Mouse (Mus musculus) forebrain, embryonic 11.5 days (tissue): ENCODE results near the gene 1810030O07Rik. TPM values are rescaled to one million over a fixed set of nuclear protein-coding genes. Genes with fewer than 3 reads are reported as not detected.
"Not testable (repeated sequence)": the region's sequence is repeated elsewhere in the genome, so short reads cannot be mapped to it uniquely, and the experiment has no call there.

Source experiments
- ATAC-seq: fragments of 200-750 bp; cut with Nextera tagmentation; replicated peaks from 2 replicates; pipeline ENCODE4 v1.8.0; 2017; ENCODE audit warnings: moderate TSS enrichment; ENCODE audit not compliant: low FRiP score
- DNase-seq: peaks from one replicate; pipeline ENCODE4 v3.0.0-alpha.2; 2017; ENCODE audit warnings: low spot score
- H3K27ac ChIP-seq: fragments of 300-500 bp; sonication (generic); 2 replicates; pipeline ENCODE4 v1.5.1; 2014; ENCODE audit warnings: low read depth, low read length
- H3K27me3 ChIP-seq: fragments of 300-500 bp; sonication (generic); 2 replicates; pipeline ENCODE4 v1.6.1; 2014; ENCODE audit warnings: mild to moderate bottlenecking, low read length, mixed read lengths; ENCODE audit not compliant: control insufficient read depth, insufficient read depth
- H3K36me3 ChIP-seq: fragments of 300-500 bp; sonication (generic); 2 replicates; pipeline ENCODE4 v1.6.1; 2014; ENCODE audit warnings: mild to moderate bottlenecking, low read length, moderate library complexity, mixed read lengths; ENCODE audit not compliant: control insufficient read depth, insufficient read depth
- H3K4me1 ChIP-seq: fragments of 300-500 bp; sonication (generic); replicated peaks from 2 replicates; pipeline ENCODE4 v1.6.1; 2014; ENCODE audit warnings: low read length, mixed read lengths; ENCODE audit not compliant: control insufficient read depth, insufficient read depth
- H3K4me2 ChIP-seq: fragments of 300-500 bp; sonication (generic); 2 replicates; pipeline ENCODE4 v1.6.1; 2014; ENCODE audit warnings: low read depth, mild to moderate bottlenecking, low read length, moderate library complexity, mixed read lengths; ENCODE audit not compliant: severe bottlenecking
- H3K4me3 ChIP-seq: fragments of 300-500 bp; sonication (generic); 2 replicates; pipeline ENCODE4 v1.5.1; 2014; ENCODE audit warnings: low read depth, low read length
- H3K9ac ChIP-seq: fragments of 300-500 bp; sonication (generic); 2 replicates; pipeline ENCODE4 v1.6.1; 2014; ENCODE audit warnings: low read length
- H3K9me3 ChIP-seq: fragments of 300-500 bp; sonication (generic); 2 replicates; pipeline ENCODE4 v1.6.1; 2016; ENCODE audit warnings: low read length, mixed read lengths; ENCODE audit not compliant: control insufficient read depth
- WGBS: fragments of 180-500 bp; shearing (Covaris S2); extraction: QIAGEN DNeasy Blood & Tissue Kit; methylation state at CpG from one replicate; pipeline ENCODE4 v1.1.7; 2014; 5-methylcytosine and 5-hydroxymethylcytosine counted together
- polyA plus RNA-seq: library from polyadenylated mRNA; unstranded; fragments of >200 nt; fragmentation: Nextera tagmentation; extraction: Ambion mirVana; gene quantifications from 2 replicates; pipeline ENCODE4 v1.2.1, GENCODE M21; 2014

Gene 1810030O07Rik
- polyA plus RNA-seq, 1 experiment from 2014 or later: 35.0 TPM

- H3K9me3 ChIP-seq: no peaks in the 10 kb centered on the region
- no peaks in the 10 kb centered on the region for H3K4me1 ChIP-seq
- H3K27me3 ChIP-seq: no peaks in the 10 kb centered on the region
- DNase-seq (no peak), ATAC-seq (no peak)
- H3K36me3 ChIP-seq: no peaks in the 10 kb centered on the region
- no peak overlapping the region for H3K4me2 ChIP-seq
- H3K4me3 ChIP-seq: no peak overlapping the region
- no peak overlapping the region for H3K27ac ChIP-seq
- no peak overlapping the region for H3K9ac ChIP-seq
- 61% methylated on average over 12 of the region's 12 CpGs for WGBS
These were observed 27.8 kb downstream of the 1810030O07Rik start for GRCm38 (mm10) chrX:12645531-12646304.

DNA sequence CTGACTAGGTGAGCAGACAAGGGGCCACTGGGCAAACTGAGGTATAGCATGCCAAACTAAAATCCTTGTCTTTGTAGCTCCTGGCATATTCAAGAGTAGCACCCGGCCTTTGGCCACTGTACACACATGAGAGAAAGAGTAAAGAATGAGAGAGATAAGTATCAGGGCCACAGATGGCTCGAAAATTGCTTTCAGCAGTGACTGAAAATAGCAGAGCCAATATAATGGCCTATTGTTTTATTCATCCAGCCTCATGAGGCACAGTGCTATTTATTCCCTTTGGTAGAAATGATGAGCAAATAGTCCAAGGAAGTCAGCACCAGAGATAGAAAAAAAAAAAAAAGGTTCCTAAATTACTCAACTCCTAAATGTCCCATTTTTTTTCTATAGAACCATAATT is 28.5 kb downstream of the 1810030O07Rik start:
- no peak for ATAC-seq
- WGBS: 47% methylated on average over 2 of the region's 2 CpGs

GRCm38 (mm10) chrX:12625131-12625530 is 48.3 kb downstream of the 1810030O07Rik start:
- no peak for ATAC-seq
- Histone ChIP-seq H3K36me3 (no peaks in the 10 kb centered on the region), H3K9me3 (no peaks in the 10 kb centered on the region), H3K4me1 (no peaks in the 10 kb centered on the region), H3K4me2 (no peak overlapping the region), H3K27me3 (no peaks in the 10 kb centered on the region), H3K4me3 (no peak overlapping the region), H3K27ac (no peak overlapping the region), H3K9ac (no peak overlapping the region)
- WGBS: 72% methylated on average over 4 of the region's 4 CpGs
- DNase-seq: no peak

More for the DNA sequence above, 28.5 kb downstream of the 1810030O07Rik start:
- Histone ChIP-seq H3K4me3 (no peak overlapping the region), H3K27me3 (no peaks in the 10 kb centered on the region), H3K9ac (no peak overlapping the region), H3K36me3 (no peaks in the 10 kb centered on the region), H3K4me2 (no peak overlapping the region), H3K27ac (no peak overlapping the region), H3K9me3 (no peaks in the 10 kb centered on the region), H3K4me1 (no peaks in the 10 kb centered on the region)
- DNase-seq: no peak

DNA sequence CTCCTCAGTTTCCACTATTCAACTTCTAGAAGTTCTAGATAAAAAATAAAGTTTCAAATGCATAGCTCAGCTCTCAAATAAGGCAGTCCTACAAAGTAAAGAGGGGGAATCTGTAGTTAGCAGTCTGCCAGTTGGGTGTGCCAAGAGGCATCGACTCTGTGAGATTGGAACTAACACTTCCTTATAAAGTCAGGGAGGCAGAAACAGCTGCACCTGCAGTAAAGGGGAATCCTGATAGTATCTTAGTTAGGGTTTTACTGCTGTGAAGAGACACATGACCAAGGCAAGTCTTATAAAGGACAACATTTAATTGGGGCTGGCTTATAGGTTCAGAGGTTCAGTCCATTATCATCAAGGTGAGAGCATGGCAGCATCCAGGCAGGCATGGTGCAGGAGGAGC is 61.1 kb downstream of the 1810030O07Rik start:
- ATAC-seq, DNase-seq, H3K4me3 ChIP-seq, H3K27ac ChIP-seq, H3K4me1 ChIP-seq, H3K36me3 ChIP-seq, H3K27me3 ChIP-seq, H3K4me2 ChIP-seq, H3K9ac ChIP-seq, H3K9me3 ChIP-seq: not testable (repeated sequence)
- WGBS: 92% methylated on average over 1 of the region's 1 CpGs

DNA sequence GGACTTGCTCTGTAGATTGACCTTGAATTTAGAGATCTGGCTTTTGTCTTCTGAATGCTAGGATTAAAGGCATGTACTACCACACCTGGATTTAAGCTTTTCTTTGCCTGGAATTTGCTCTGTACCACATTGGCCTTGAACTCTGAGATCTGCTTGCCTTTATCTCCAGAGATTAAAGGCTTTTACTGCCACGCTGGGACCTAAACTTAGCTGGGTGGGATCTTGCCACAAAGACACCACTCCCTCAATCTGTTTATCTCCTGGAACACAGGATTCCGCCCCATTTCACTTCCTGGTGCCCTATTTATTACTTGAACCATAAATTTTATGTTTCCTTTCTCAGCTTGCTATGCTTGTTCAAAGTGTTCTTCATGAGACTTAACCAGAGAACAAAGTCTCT is 62.3 kb downstream of the 1810030O07Rik start:
- H3K9me3 ChIP-seq: no peaks in the 10 kb centered on the region
- H3K27ac ChIP-seq: no peak overlapping the region
- DNase-seq (no peak), ATAC-seq (no peak)
- H3K9ac ChIP-seq: no peak overlapping the region
- no peak overlapping the region for H3K4me2 ChIP-seq
- H3K4me3 ChIP-seq: no peak overlapping the region
- no peaks in the 10 kb centered on the region for H3K4me1 ChIP-seq
- no peaks in the 10 kb centered on the region for H3K27me3 ChIP-seq
- WGBS: 83% methylated on average over 2 of the region's 2 CpGs
- H3K36me3 ChIP-seq: no peaks in the 10 kb centered on the region

GRCm38 (mm10) chrX:12610541-12610940 is 62.9 kb downstream of the 1810030O07Rik start:
- not testable (repeated sequence) for H3K27ac ChIP-seq, H3K36me3 ChIP-seq, H3K27me3 ChIP-seq, H3K4me2 ChIP-seq, H3K9me3 ChIP-seq, H3K4me1 ChIP-seq, ATAC-seq, H3K4me3 ChIP-seq, H3K9ac ChIP-seq, DNase-seq

Other genes starting within 250 kb of the 1810030O07Rik start
- gene Atp6ap2, start 85.9 kb downstream of the 1810030O07Rik start, polyA plus RNA-seq: 80.7 and 81.9 TPM in 2 replicates
- gene Med14, start 88.4 kb upstream of the 1810030O07Rik start, polyA plus RNA-seq: 31.9 and 33.1 TPM in 2 replicates